Mouse (Mus musculus) lung, postnatal 0 days (tissue): ENCODE results near the gene Pgpep1l.

Experiments
- CTCF ChIP-seq: IDR thresholded peaks from 2 replicates; pipeline ENCODE4 v1.5.1; 2016; ENCODE audit warnings: antibody characterized with exemption, mild to moderate bottlenecking
- EP300 ChIP-seq: IDR thresholded peaks from 2 replicates; pipeline ENCODE4 v1.6.1; 2016; ENCODE audit warnings: antibody characterized with exemption, mild to moderate bottlenecking, control low read depth

DNA sequence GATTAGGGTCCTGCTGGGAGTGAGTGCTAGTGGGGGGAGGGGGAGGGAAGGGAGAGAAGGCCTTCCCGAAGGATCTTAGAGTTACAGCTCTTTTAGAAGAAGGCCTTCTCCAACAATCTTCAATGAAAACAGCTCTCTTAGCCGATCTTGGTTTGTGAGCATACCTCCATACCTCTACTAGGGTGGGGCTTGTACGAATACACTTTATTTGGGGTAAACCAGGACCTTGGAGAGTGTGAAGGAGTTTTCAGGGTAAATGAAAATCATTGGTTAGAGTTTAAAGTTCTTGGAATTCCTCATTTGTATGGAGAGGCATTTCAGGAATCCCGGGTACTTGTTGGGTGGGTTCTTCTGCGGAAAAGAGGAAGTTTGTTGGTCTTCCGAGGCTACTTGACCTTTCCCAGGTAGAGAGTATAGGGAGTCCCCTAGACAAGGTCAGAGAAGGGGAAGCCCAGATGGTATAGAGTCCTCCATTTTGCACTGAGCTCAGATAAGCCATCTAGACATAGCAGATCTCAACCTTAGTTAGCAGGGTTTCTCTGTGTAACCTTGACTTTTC is 4.4 kb downstream of the Pgpep1l start:
- TF ChIP-seq EP300 (no peak), CTCF (no peak)
